Mouse (Mus musculus) left cerebral cortex, postnatal 14 days (tissue): ENCODE results near the gene Serpinb6a. TPM values are rescaled to one million over a fixed set of nuclear protein-coding genes. Genes with fewer than 3 reads are reported as not detected.
A peak's percentile ranks its signal among the peaks of the same experiment; 100 is the strongest.
"Not testable (repeated sequence)": the region's sequence is repeated elsewhere in the genome, so short reads cannot be mapped to it uniquely, and the experiment has no call there.

ENCODE experiments used
- DNase-seq, 2 experiments: peaks; one replicate each; pipeline ENCODE4 v3.0.0; 2021 to 2022; ENCODE audit warnings: low spot score in 2 of 2, mixed read lengths in 1 of 2
- intact Hi-C: fragments of 180-260 bp; cut with DNase I; formaldehyde crosslinking; loops from one replicate; pipeline ENCODE4 v1.15.1; 2025
- total RNA-seq, 2 experiments: library from RNA; stranded (reverse); gene quantifications; 2 replicates each; pipeline ENCODE4 v1.2.3; 2021

Serpinb6a gene
- total RNA-seq, 2 experiments from 2014 or later, result 35.2 to 39.3 TPM

DNA sequence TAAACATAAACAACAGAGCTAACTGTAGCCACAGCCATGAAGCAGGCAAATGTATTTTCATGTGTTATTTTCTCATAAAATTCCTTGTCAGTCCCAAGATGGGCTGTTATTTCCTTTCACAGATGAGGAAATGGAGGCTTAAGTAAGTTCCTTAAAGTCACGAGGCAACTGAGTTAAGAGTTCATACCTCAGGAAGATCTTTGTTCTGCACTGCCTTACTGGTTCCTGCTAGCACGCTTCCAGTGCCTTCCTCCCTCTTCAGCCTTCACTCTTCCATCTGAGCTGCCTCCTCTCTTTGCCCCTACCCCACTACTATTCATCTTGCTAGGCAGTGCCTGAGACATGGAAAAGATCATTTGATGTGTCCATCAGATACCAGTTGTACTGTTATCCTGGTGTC lies 4.6 kb upstream of the Serpinb6a start:
- intact Hi-C loops, result no loop called here
- DNase-seq, result no peak

DNA sequence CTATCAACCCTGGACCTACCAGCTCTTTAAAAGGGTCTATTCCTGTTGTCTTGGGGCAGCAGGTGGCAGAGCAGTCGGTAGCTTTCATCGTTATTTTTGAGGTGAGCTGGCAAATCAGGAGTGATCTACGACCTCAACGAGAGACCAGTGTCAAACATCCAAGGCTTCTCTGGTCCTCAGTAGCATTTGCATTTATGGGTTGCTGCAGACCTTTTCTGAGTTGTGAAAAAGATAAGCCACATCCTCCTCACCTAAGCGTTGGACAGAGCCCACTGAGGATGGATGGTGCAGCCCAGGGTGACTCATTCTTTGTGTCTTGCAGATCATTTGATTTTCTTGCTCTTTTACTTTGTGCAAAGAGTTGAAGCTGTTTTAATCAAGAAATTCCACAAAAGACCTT lies 464 bp upstream of the Serpinb6a start:
- DNase-seq, result peak in 1 of 2 experiments; percentile 18
- intact Hi-C loops, result no loop called here

DNA sequence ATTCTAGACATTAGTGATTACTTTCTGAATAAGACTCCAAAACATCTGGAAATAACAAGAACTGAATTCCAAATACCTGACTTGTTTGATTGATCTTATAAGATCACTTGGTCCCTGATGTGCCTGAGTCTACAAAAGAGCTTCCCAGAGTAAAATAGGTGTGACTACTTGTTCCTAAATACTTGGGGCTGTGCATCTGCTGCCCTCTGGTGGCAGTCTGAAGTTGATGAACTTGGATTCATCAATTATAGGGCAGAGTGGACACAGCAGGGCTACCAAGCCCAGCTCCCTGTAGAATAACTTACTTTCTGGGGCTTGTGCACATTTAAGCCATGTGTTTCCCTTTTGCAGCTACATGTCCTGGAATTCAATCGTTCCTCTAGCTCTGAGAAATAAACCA lies 7.4 kb downstream of the Serpinb6a start:
- DNase-seq, result peak; percentile 53 to 79
- intact Hi-C loops, result no loop called here

DNA sequence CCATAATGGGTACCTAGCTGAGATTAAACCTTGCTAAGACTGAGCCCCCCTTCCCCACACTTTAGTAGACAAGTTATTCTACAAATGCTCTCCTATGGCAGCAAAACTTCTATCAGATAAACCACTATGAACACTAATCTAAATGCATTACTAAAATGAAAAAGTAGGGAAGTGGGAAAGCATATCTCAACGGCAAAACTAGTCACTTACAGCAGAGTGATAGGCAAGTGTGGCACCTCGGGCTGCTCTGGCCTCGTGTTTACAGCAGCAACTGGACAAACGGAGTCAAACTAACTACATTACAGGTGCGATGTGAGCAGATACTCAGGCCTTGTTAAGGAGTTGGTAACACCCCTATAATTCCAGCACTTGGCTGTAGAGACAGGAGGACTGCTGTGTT lies 13.0 kb downstream of the Serpinb6a start:
- DNase-seq, result no peak
- intact Hi-C loops, result no loop called here

DNA sequence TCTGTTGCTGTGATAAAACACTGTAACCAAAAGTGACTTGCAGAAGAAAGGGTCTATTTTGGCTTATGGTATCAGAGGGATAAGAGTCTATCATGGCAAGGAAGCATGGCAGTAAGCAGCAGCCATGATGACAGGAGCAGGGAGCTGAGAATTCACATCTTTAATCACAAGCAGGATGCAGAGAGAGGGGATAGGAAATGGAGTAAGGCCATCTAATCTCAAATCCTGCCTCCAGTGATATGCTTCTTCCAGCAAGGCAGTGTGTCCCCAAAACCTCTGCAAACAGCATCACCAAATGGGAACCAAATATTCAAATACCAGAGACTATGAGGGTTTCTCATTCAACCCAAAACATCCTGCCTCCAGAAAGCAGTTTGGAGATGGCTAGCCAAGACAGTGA lies 36.0 kb downstream of the Serpinb6a start:
- intact Hi-C loops, result no loop called here
- DNase-seq, result no peak

DNA sequence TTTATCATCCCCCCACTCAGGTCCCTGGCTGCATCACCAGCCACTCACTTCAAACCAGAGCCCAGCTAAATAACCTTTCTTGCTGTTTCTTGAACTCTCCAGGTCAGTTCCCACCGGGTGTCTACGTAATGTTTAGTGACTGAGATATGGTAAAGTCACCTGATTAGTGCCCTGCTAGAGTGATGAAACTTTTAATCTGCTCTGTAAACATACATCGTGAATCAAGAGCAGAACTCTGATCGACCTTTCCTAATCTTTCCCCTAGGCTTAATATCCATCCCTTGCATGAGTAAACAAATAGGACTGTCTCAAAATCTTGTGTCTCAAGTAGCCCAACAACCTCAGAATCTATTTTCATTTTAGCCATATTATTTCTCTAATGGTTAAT lies 36.6 kb downstream of the Serpinb6a start:
- intact Hi-C loops, result no loop called here
- DNase-seq, result no peak

DNA sequence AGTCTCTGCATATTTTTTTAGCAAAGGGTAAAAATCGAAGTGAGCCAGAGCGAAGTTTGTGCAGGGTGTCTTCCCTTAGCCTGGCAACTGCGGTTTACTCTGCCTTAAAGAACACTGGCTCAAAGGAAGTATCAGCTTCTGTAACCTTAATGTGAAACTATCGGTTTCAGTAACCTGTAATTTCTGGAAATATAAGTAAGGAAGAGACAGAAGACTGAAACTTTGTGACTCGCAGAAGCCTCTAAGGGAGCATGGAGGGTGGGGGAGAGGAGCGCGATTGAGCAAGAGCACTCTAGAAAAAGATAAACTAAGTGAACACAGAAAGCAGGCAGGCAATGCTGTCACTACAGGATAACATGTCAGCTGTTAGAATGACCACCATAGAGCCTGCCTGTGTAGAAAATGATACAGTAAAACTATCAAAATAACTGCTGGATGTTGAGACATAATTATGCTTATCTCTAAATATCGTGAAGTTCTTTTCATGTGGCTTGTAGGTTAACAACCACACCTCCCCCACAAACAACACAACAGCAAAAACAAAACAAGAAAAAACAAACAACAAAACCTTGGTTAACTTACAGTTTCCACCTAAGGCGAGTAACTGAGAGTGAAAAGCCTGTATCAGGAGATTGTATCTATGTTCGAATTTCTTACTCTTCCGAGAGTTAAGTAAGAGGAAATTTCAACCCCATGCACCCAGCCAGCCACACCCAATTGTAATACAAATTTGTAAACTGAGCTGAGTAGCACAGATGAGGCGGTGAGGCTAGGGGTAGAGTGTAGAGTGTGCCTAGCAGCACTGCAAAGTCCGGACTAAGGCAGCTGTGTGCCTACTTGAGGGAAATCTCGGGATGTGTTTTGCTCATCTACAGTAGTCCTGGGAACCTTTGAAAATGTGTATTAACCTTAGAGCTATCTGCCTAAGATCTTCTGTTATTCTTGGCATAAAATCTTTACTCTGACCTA lies 37.3 kb downstream of the Serpinb6a start:
- intact Hi-C loops, result no loop called here
- DNase-seq, result no peak

DNA sequence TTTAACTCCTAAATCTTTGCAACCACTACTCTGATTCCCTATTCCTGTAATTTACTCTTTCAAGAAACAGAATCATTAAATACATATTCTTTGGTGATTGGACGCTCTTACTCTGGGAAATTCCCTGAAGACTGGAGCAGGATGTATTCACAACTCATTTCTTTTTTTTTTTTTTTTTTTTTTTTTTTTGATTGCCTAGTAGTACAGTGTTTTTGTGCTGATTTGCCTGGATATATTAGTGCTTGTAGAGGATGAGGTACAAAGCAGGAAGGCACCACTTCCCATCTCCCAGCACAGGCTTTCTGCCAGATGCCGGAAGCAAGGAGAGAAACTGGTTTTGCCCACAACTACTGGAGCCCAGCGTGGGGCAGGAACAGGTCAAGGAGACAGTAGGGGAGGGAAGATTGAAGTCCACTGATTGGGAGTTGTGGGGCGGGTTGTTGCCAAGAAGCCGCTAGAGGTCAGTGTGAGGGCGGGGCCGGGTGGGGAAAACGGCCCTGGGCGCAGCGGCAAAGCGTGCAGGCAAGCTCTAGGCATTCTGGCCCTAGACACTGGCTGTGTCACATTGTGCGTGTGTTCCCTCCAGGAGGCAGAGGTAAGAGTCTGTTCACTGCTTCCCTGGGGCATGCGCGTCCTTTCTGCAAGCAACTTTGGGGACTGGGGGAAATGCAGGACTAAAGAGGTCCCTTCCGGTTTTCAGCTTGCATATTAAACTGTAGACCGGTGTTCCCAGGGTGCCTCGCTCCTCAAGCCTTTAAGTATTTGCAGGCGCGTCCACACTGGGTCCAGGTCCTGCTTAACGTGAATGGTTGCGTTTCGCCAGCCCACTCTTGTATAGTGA lies 38.2 kb downstream of the Serpinb6a start, which contains the start of gene Nqo2:
Gene Nqo2 (plus strand): TSS at position 482 of the 841 bp plus-strand sequence.
- peak; percentile 49 to 67 for DNase-seq
- intact Hi-C loops, result no loop called here

DNA sequence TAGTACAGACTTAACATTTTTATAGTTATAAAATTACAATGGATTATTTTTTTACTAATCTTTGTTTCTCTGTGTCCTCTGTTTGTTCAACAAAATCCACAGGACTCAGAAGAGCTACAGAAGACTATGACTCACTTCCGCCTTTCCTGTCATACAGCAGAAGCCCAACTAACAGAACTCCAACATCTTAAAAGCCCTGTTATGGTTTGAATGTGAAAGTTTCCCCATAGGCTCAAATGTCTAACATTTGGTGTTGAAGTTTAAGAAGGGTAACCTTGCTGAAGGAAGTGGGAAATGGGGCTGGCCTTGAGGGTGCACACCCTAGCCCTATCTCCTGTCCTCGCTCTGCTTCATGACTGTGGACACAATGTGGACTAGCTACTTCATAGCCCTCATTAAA lies 42.8 kb downstream of the Serpinb6a start:
- intact Hi-C loops, result no loop called here

DNA sequence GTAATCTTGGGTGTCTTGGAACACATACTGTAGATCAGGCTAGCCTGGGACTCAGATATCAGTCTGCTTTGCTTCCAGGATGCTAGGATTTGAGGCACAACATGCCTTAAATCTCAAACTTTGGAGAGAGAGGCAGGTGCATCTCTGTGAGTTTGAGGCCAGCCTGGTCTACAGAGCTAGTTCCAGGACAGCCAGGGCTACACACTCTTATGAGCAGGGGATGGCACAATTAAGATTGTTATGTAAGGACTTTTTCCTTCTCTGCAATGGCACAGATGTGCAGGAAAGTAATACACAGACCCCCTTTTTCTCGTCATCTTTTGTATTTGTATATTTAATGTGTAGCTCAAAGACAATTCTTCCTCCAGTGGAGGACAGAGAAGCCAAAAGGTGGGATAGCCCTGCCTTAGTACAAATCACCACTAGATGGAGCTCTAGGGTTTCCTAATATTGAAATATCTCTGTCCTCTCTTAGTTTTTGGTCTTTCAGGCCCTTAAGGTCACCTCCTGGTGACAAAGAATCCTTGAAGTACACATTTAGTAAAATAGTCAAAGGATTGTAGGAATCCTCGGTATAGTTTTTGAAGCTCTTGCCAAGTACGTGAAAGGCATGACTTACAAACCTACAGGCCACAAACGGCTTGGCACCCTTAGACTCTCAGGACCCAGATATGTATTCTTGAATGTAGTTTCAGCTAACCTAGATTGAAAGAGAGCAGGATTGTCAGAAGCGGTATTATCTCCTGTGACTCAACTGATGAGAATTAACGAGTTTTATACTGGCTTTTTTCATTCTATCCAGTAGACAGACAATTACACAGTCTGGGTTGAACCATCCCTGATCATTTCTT lies 45.8 kb downstream of the Serpinb6a start:
- intact Hi-C loops, result loop anchor here (2.0 kb wide), 1 partner anchor 40 kb away; no protein-coding TSS in a partner anchor
- peak; percentile 37 to 45 for DNase-seq

More for the DNA sequence above, 42.8 kb downstream of the Serpinb6a start:
- DNase-seq, result no peak

DNA sequence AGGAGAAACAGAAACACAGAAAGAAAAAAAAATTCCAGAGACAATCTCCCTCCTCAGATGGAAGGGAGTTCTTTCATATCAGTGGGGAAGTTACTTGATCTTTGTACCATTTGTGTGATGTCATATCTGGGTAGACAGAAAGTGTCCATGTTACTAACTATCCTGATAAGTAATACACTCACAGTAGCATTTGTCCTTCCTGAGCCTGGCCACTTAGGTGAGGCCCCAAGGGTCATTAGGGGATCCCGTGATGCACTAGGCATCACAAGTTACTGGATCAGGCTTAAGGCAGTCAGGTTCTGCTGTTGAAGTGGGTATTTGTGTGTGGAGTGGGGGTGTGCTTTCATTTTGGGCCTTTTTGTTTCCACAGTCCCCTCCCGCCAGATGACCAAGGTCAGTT lies 49.6 kb downstream of the Serpinb6a start:
- intact Hi-C loops, result no loop called here
- DNase-seq, result no peak

DNA sequence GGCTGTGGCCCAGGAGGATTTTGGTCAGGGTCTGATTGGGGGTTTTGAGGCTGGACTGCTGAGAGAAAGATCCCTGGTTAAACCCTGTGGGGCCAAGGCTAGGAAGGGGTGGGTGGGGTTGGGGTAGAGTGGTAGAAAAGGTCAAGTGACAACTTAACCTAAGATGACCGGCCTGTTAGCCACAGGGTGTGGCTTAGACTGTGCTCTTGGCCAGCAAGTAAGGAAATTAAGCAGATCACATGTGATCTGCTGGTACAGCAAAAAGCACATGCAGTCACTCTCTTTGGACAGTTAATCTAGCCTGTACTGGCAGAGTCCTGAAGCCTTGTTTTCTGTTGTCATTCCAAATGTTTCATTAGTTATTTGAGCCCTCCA lies 50.5 kb downstream of the Serpinb6a start:
- no peak for DNase-seq
- intact Hi-C loops, result no loop called here

DNA sequence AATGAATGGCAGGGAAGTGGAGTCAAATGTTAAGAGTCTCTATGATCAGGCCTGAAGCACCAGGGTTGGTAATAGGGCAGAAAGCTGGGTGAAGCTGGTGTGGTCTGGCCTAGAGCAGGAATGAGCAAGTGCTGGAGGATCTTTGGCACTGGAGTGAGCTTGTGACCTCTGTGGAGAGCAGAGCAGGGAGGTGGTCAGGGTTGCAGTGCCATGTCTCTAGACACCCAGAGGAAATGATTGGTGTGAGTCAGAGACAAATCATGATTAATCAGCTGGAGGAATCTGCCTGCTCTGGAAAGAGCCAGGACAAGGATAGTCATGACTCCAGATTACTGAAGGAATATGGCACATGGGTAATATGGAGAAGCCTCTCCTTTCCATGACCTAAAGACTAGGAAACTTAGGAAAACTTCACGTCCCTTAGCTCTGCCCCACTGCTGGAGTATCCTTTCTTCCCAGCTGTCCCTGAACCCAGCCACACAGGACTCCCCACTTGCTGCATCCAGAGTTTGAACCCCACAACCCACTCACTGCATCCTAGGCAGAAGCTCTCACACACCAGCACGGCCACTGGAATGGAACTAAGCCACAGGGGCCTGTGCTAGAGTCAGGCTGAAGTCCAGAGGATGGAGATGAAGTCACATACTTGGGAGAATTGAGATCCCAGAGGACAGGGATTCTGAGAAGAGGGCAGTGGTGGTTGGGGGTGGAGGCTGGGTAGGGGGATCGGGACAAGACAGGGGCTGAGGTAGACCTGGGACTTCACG lies 51.1 kb downstream of the Serpinb6a start:
- no peak for DNase-seq
- intact Hi-C loops, result no loop called here

DNA sequence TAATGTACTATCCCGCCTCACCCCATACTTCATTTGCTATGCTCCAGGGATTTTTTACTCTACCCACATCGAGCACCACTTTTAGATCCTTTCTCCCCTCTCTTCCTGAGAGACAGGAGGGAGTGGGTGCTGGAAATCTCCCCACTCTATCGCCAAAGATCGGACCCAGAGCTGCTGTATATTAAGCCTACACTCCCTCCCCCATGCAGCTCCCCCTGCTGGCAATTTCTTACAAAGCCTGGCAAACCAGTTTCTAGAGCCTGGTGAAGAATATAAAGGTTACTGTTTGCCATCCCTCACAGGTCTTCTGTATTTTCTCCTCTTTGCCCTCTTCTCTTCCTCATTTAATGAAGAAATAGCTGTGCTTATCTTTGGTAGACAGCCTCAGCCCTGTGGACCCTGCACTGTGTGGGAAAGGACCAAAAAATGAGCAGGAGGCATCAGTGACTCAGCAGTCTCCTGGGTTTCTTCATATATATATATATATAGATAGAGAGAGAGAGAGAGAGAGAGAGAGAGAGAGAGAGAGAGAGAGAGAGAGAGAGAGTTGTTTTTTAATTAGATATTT lies 60.3 kb downstream of the Serpinb6a start:
- intact Hi-C loops, result no loop called here
- DNase-seq, result peak; percentile 26 to 29

DNA sequence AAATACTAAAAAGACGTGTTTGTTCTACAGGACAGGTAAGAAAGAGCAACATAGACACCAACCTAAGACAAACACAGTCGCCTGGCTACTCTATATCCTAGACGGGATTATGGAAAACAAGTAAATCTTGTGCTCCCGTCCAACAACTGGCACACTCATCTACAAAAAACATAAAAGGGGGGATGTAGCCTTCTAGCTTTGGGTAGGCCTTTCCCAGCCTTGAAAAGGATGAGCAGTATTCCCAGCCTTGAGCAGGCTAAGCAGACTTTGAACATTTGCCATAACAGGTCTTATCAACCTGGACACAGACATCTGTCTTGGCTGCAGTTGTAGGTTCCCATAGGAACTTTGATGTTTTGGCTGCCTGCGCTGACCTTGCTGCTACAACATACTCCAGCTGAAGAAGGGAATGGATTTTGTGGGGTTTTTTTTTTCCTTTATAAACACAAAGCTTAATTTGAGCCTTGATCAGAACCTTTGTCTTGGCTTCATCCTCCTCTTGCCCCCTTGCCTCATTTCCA lies 61.2 kb downstream of the Serpinb6a start:
- DNase-seq, result no peak
- intact Hi-C loops, result no loop called here

DNA sequence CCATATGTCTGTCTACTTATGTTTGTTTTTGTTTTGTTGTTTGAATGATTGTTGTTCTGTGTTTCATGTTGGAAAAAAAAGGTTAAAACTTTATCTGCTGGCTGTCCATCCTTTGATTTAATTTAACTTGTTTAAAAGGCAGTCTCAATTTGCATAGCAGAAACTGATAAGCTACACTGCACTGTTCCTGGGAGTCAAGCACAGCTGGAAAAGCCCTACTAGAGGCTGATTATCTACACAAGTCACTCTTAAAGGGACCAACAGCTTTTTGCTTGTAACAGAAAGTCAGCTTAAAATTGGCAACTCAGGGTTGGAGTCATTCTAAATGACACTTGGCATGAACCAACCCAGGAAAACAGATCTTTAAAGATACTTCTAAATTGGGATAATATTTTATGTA lies 65.0 kb downstream of the Serpinb6a start:
- DNase-seq, intact Hi-C loops: not testable (repeated sequence)

DNA sequence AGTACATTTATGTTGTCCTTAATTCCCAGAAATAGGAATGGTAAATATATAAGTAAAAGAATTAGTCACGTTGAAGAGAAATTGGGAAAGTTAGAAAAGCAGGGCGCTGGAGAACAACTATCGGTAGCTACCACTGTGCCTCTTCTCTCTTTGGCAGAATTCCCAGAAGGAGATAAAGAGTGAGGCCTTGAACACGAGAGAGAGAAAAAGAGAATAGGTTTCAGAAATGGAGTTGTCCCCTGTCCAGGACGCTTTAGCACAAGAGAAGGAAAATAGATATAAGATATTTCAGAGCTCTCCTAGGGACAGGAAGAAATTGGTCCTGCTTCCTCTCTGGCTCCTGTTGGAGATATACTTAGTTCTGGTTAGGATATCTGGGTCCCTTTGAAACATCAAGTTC lies 65.4 kb downstream of the Serpinb6a start:
- intact Hi-C loops, result no loop called here
- no peak for DNase-seq
